Mouse (Mus musculus): ENCODE data around the gene Slc11a1.

DNA sequence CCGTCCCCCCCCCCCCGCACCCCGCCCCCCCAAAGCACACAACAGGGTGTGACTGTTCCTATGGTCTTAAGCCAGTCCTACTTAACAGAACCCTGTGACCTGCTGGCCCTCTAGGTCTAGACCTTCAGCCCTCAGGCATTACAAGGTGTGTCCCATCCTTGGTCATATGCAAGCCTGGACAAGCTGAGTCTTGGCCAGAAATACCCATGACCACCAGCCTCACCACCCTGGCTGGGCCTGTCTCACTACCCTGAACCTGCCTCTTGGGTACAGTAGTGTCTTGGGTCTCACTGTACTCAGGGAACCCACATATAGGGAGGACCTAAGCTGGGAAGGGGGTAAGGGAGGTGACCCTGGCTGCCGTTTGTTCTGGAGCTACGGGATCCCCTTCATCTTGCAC is 37.0 kb upstream of the Slc11a1 start:
- TF ChIP-seq CTCF (IDR thresholded peaks at IDR 0.05; ENCODE audit: extremely low read depth, insufficient read depth, insufficient read length, insufficient replicate concordance) (no peak), POLR2A (IDR thresholded peaks at IDR 0.05; ENCODE audit: low read depth, low read length) (no peak)

Measured in spleen, adult 2 months (tissue).